Mouse (Mus musculus) liver, embryonic 15.5 days (tissue): Measurements from ENCODE around the gene Ksr2. TPM values are rescaled to one million over a fixed set of nuclear protein-coding genes. Genes with fewer than 3 reads are reported as not detected.

Experiments
- ATAC-seq: fragments of 200-750 bp; cut with Nextera tagmentation; 2 replicates; pipeline ENCODE4 v1.8.0; 2017; ENCODE audit warnings: moderate number of reproducible peaks, mild to moderate bottlenecking, moderate library complexity; ENCODE audit not compliant: insufficient read depth
- H3K27ac ChIP-seq: fragments of 300-500 bp; sonication (generic); replicated peaks from 2 replicates; pipeline ENCODE4 v1.5.1; 2015; ENCODE audit warnings: mild to moderate bottlenecking, inconsistent platforms
- H3K27me3 ChIP-seq: fragments of 300-500 bp; sonication (generic); 2 replicates; pipeline ENCODE4 v1.6.1; 2015; ENCODE audit warnings: mild to moderate bottlenecking, inconsistent platforms
- H3K36me3 ChIP-seq: fragments of 300-500 bp; sonication (generic); replicated peaks from 2 replicates; pipeline ENCODE4 v1.6.1; 2015; ENCODE audit warnings: moderate library complexity, mild to moderate bottlenecking, inconsistent platforms
- H3K4me1 ChIP-seq: fragments of 300-500 bp; sonication (generic); replicated peaks from 2 replicates; pipeline ENCODE4 v1.6.1; 2015; ENCODE audit warnings: inconsistent platforms
- H3K4me2 ChIP-seq: fragments of 300-500 bp; sonication (generic); 2 replicates; pipeline ENCODE4 v1.6.1; 2015; ENCODE audit warnings: moderate library complexity, mild to moderate bottlenecking, inconsistent platforms
- H3K4me3 ChIP-seq: fragments of 300-500 bp; sonication (generic); replicated peaks from 2 replicates; pipeline ENCODE4 v1.5.1; 2015; ENCODE audit warnings: mild to moderate bottlenecking, inconsistent platforms
- H3K9ac ChIP-seq: fragments of 300-500 bp; sonication (generic); 2 replicates; pipeline ENCODE4 v1.6.1; 2015; ENCODE audit warnings: moderate library complexity, mild to moderate bottlenecking, inconsistent platforms
- H3K9me3 ChIP-seq: fragments of 300-500 bp; sonication (generic); replicated peaks from 2 replicates; pipeline ENCODE4 v1.6.1; 2016; ENCODE audit warnings: inconsistent platforms
- WGBS: fragments of 180-500 bp; shearing (Covaris S2); methylation state at CpG from one replicate; pipeline ENCODE4 v1.1.7; 2015; ENCODE audit warnings: mixed read lengths; ENCODE audit not compliant: insufficient replicate concordance; 5-methylcytosine and 5-hydroxymethylcytosine counted together
- polyA plus RNA-seq: library from polyadenylated mRNA; unstranded; fragments of >200 nt; fragmentation: Nextera tagmentation; extraction: Ambion mirVana; gene quantifications from 2 replicates; pipeline ENCODE4 v1.2.1, GENCODE M21; 2015

Ksr2 gene
- polyA plus RNA-seq, 1 experiment from 2014 or later = 0.10 TPM

GRCm38 (mm10) chr5:117523010-117523409 is 109.2 kb downstream of the Ksr2 start:
- Histone ChIP-seq H3K4me1 (no peaks in the 10 kb centered on the region), H3K9me3 (no peaks in the 10 kb centered on the region), H3K9ac (no peak overlapping the region), H3K4me2 (no peak overlapping the region), H3K36me3 (no peaks in the 10 kb centered on the region), H3K4me3 (no peak overlapping the region), H3K27me3 (no peaks in the 10 kb centered on the region), H3K27ac (no peak overlapping the region)
- no peak for ATAC-seq
- 71% methylated on average over 10 of the region's 10 CpGs for WGBS

- H3K4me1 ChIP-seq = no peaks in the 10 kb centered on the region
- no peak overlapping the region for H3K27ac ChIP-seq
- H3K4me3 ChIP-seq = no peak overlapping the region
- H3K27me3 ChIP-seq = peaks cover 29% of the 10 kb centered on the region
- 53% methylated on average over 6 of the region's 6 CpGs for WGBS
- H3K9me3 ChIP-seq = no peaks in the 10 kb centered on the region
- no peak overlapping the region for H3K9ac ChIP-seq
- H3K36me3 ChIP-seq = no peaks in the 10 kb centered on the region
- no peak overlapping the region for H3K4me2 ChIP-seq
- no peak for ATAC-seq
These were observed 117.2 kb downstream of the Ksr2 start for GRCm38 (mm10) chr5:117530991-117531390.

- Histone ChIP-seq H3K4me3 (no peak overlapping the region), H3K4me2 (no peak overlapping the region), H3K36me3 (no peaks in the 10 kb centered on the region), H3K4me1 (no peaks in the 10 kb centered on the region), H3K9ac (no peak overlapping the region), H3K27me3 (peaks cover 8% of the 10 kb centered on the region), H3K9me3 (no peaks in the 10 kb centered on the region), H3K27ac (no peak overlapping the region)
- no peak for ATAC-seq
- 57% methylated on average over 3 of the region's 3 CpGs for WGBS
These were observed 125.4 kb downstream of the Ksr2 start for GRCm38 (mm10) chr5:117539221-117539620.

GRCm38 (mm10) chr5:117541654-117542053 is 127.9 kb downstream of the Ksr2 start:
- 39% methylated on average over 8 of the region's 8 CpGs for WGBS
- Histone ChIP-seq H3K9ac (no peak overlapping the region), H3K27ac (no peak overlapping the region), H3K27me3 (no peaks in the 10 kb centered on the region), H3K4me1 (no peaks in the 10 kb centered on the region), H3K4me3 (no peak overlapping the region), H3K9me3 (no peaks in the 10 kb centered on the region), H3K36me3 (no peaks in the 10 kb centered on the region), H3K4me2 (no peak overlapping the region)
- no peak for ATAC-seq

GRCm38 (mm10) chr5:117546694-117547268 is 133.0 kb downstream of the Ksr2 start:
- Histone ChIP-seq H3K36me3 (no peaks in the 10 kb centered on the region), H3K9ac (no peak overlapping the region), H3K27ac (no peak overlapping the region), H3K4me3 (no peak overlapping the region), H3K9me3 (no peaks in the 10 kb centered on the region), H3K4me2 (no peak overlapping the region), H3K27me3 (no peaks in the 10 kb centered on the region), H3K4me1 (no peaks in the 10 kb centered on the region)
- ATAC-seq = no peak
- WGBS = 59% methylated on average over 25 of the region's 25 CpGs

GRCm38 (mm10) chr5:117550992-117551391 is 137.2 kb downstream of the Ksr2 start:
- H3K9ac ChIP-seq = no peak overlapping the region
- no peak overlapping the region for H3K4me2 ChIP-seq
- H3K27ac ChIP-seq = no peak overlapping the region
- no peaks in the 10 kb centered on the region for H3K4me1 ChIP-seq
- no peaks in the 10 kb centered on the region for H3K27me3 ChIP-seq
- H3K4me3 ChIP-seq = no peak overlapping the region
- H3K36me3 ChIP-seq = no peaks in the 10 kb centered on the region
- ATAC-seq = no peak
- no peaks in the 10 kb centered on the region for H3K9me3 ChIP-seq
- WGBS = 61% methylated on average over 9 of the region's 9 CpGs

GRCm38 (mm10) chr5:117552096-117552495 is 138.3 kb downstream of the Ksr2 start:
- Histone ChIP-seq H3K27me3 (no peaks in the 10 kb centered on the region), H3K4me1 (no peaks in the 10 kb centered on the region), H3K27ac (no peak overlapping the region), H3K4me2 (no peak overlapping the region), H3K9ac (no peak overlapping the region), H3K9me3 (no peaks in the 10 kb centered on the region), H3K36me3 (no peaks in the 10 kb centered on the region), H3K4me3 (no peak overlapping the region)
- WGBS = 76% methylated on average over 8 of the region's 8 CpGs
- no peak for ATAC-seq

GRCm38 (mm10) chr5:117554505-117554904 is 140.7 kb downstream of the Ksr2 start:
- ATAC-seq = no peak
- no peak overlapping the region for H3K4me2 ChIP-seq
- no peaks in the 10 kb centered on the region for H3K36me3 ChIP-seq
- no peak overlapping the region for H3K9ac ChIP-seq
- 60% methylated on average over 4 of the region's 4 CpGs for WGBS
- no peaks in the 10 kb centered on the region for H3K4me1 ChIP-seq
- no peak overlapping the region for H3K27ac ChIP-seq
- no peak overlapping the region for H3K4me3 ChIP-seq
- no peaks in the 10 kb centered on the region for H3K9me3 ChIP-seq
- H3K27me3 ChIP-seq = no peaks in the 10 kb centered on the region

- H3K4me2 ChIP-seq = no peak overlapping the region
- H3K4me1 ChIP-seq = no peaks in the 10 kb centered on the region
- no peak overlapping the region for H3K27ac ChIP-seq
- WGBS = 66% methylated on average over 9 of the region's 9 CpGs
- no peak overlapping the region for H3K4me3 ChIP-seq
- no peak overlapping the region for H3K9ac ChIP-seq
- no peaks in the 10 kb centered on the region for H3K9me3 ChIP-seq
- H3K27me3 ChIP-seq = no peaks in the 10 kb centered on the region
- no peaks in the 10 kb centered on the region for H3K36me3 ChIP-seq
- ATAC-seq = no peak
These were observed 142.8 kb downstream of the Ksr2 start for GRCm38 (mm10) chr5:117556570-117556969.

- no peaks in the 10 kb centered on the region for H3K36me3 ChIP-seq
- no peak overlapping the region for H3K9ac ChIP-seq
- ATAC-seq = no peak
- no peaks in the 10 kb centered on the region for H3K4me1 ChIP-seq
- H3K27me3 ChIP-seq = no peaks in the 10 kb centered on the region
- H3K4me2 ChIP-seq = no peak overlapping the region
- no peak overlapping the region for H3K27ac ChIP-seq
- WGBS = 68% methylated on average over 2 of the region's 2 CpGs
- no peak overlapping the region for H3K4me3 ChIP-seq
- H3K9me3 ChIP-seq = no peaks in the 10 kb centered on the region
These were observed 147.3 kb downstream of the Ksr2 start for GRCm38 (mm10) chr5:117561080-117561479.

- no peak overlapping the region for H3K9ac ChIP-seq
- H3K27me3 ChIP-seq = no peaks in the 10 kb centered on the region
- ATAC-seq = no peak
- no peak overlapping the region for H3K4me3 ChIP-seq
- no peak overlapping the region for H3K4me2 ChIP-seq
- no peaks in the 10 kb centered on the region for H3K36me3 ChIP-seq
- H3K9me3 ChIP-seq = no peaks in the 10 kb centered on the region
- H3K27ac ChIP-seq = no peak overlapping the region
- WGBS = 38% methylated on average over 12 of the region's 12 CpGs
- no peaks in the 10 kb centered on the region for H3K4me1 ChIP-seq
These were observed 152.4 kb downstream of the Ksr2 start for GRCm38 (mm10) chr5:117566051-117566665.
